ENCODE assay signal across 7 mouse cellular contexts in the genomic region with DNA sequence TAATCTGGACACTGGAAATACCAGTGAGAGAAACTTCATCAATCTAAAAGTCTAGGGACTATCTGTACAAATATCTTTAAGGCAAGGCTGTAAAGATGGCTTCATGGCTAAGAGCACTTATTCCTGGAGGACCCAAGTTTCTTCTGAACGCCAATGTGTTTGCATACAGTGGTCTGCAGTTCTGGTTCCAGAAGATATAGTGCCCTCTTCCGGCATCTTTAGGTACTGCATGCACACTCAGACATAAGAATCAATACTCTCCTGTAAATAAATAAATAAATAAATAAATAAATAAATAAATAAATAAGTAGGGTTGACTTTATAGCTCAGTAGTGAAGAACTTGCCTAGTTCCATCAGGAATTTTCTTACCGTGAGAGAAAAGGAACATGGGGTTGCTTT.
DNase-seq lines count a peak whose midpoint lies in the region.

No protein-coding gene starts in this region.

- peak; percentile 5 to 50 for DNase-seq in left cerebral cortex, adult 18-20 months (ENCODE audit: low spot score in 2 of 2)
- no peak for DNase-seq in left cerebral cortex, postnatal 36 days (ENCODE audit: low spot score in 2 of 2)
- DNase-seq in MEL-GATA-1-ER (ENCODE audit: extremely low read depth, low read depth): peak; percentile 33
- peak; percentile 55 for DNase-seq in brain, adult 2 months (ENCODE audit: low read depth, low spot score)
- DNase-seq in forelimb bud, embryonic 11.5 days (ENCODE audit: low read depth, low spot score): peak; percentile 63
- peak; percentile 18 for DNase-seq in lung, postnatal 25 days (ENCODE audit: low spot score)
- DNase-seq in B cell, adult 2 months: no peak

- intact Hi-C loops in left cerebral cortex, postnatal 36 days (cut with DNase I): no loop called here

Comparison
In these comparisons a context has a peak if more than half of its experiments do, and no peak if none do; other contexts are left out.
1. DNase-seq: peak in left cerebral cortex, adult 18-20 months (2 of 2), MEL-GATA-1-ER (single experiment), brain, adult 2 months (single experiment), forelimb bud, embryonic 11.5 days (single experiment) and lung, postnatal 25 days (single experiment); none in left cerebral cortex, postnatal 36 days (0 of 2) and B cell, adult 2 months (0 of 2).